Mouse (Mus musculus) spleen, adult 12 weeks (tissue): ENCODE data around the gene Gm28048.

Experiments
- DNase-seq: peaks from one replicate; pipeline ENCODE4 v3.0.0; 2022; ENCODE audit warnings: low spot score

The Gm28048 gene

DNA sequence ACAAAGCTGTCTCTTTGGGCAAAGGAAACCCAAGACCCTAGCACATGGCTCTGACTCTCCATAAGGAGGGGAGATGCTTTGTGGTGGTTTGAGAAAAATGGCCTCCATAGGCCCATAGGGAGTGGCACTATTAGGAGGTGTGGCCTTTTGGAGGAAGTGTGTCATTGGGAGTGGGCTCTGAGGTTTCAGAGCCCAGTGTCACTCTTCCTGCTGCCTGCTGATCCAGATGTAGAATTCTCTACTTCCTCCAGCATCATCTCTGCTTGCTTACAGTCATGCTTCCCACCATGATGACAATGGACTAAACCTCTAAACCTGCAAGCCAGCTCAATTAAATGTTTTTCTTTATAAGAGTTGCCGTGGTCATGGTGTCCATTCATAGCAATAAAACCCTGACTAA, 187.2 kb downstream of the Gm28048 start:
- DNase-seq, result no peak

DNA sequence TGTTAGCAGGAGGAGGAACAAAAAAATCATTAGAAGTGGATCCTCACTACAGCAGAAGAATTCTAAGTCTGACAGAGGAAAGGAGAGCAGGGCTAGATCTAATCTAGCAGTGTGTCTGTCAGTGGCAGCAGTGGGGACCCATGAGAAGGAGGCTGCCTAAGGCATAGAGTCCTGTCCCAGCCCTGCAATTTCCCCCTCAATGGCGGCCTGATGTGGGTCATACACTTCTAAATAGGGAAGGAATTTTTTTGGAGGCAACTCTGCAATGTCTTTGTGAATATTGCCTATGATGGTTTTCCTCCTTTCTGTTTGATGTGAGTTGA, 188.0 kb downstream of the Gm28048 start:
- DNase-seq, result no peak

DNA sequence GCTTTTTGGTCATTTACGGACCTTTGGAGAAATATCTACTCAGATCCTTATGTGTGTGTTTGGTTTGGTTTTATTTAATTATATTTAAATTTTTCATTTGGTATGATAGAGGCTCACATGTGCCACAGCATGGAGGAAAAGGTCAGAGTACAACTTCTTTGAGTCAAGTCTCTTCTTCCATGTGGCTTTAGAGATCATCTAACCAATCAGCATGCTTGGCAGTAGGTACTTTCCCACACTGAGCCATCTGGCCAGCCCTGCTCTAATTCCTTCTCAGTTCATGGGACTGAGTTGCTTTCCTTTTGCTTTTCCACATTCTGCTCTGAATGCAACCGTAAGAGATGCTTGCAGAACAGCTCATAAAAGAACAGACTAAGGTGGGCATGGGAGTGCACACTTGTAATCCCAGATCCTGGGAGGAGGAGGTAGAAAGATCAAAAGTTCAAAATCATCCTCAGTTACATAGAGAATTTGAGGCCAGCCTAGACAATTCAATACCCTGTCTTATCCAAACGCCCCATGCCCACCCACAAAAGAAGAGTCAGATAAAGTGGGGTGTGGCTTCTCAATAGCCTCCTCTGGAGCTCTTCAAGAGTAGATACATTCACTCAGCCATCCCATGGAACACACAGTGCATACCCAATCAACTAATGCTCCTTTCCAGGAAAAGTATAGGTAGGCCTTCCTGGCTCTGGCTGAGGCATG, 188.6 kb downstream of the Gm28048 start:
- no peak for DNase-seq

DNA sequence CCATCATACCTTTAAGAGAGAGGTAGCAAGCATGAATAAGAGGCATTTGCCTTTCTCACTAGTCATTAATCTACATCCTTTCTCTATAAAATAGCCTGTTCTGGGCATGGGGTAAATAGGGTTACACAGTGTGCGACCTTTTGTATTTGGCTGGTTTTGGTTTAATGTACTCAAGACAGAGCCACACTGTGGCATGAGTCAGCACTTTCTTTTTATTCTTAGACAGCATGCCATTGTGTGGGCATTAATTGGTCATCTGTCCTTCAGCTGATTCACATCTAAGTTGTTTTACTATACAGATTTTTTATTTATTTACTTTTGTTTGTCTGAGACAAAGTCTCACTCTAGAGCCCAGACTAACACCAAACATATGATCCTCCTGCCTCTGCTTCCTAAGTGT, 189.7 kb downstream of the Gm28048 start:
- no peak for DNase-seq

DNA sequence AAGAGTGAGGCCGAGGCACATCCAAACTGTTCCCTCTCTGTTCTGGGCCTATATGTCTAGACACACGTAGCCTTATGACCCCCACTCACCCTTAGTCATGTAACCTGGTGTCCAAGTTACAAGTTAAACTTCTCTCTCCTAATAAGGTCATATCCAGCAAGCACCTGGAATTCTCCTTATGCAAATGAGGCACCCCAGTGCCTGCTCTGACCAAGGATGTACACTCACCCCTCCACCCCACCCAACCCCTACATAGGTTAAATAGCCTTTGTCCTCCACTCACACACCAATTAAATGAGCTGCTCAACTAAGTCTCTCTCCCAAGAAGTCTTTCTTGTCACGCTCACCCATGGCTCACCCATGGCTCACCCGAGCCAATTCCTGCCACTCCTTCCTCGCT, 190.2 kb downstream of the Gm28048 start:
- DNase-seq, result no peak

DNA sequence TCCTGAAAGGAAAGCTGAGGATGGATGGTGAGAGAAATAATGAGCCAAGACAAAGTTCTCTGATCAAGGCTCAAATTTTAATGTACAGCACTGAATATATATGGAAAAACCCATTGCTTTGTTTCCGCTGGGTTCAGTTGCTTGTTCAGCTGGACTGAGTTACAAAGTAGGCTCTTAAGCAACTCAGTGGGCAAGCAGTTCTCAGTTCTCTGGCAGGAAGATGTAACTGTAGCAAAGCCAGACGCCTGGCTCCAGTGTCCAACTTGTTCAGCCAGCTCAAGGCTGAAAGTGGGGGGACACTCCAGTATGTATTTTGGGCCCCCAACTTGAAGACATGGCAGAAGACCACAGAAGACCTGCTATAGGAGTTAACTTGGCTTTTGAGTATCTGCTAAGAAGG, 194.1 kb downstream of the Gm28048 start:
- no peak for DNase-seq
